8 mouse cellular contexts compared by ENCODE assay signal in the genomic region with DNA sequence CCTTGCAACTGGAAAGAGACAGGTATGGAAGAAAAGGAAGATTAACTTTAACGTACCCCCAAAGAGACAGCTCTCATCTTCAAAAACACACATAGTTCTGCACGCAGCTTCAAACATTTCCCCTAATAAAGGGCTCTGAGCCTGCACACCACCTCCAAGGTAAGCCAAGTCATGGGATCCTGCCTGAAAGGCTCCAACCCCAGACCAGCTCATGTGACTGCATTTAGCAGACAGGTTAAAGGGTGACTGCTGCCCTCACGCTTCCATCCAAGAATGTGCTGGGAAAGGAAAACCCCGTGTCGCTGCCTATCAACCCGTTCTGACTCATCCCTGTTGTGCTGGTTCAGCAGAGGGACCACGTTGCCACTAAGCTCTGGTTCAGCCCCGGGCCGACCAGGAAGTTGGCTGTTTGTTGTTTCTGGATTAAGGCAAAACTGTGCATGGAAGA. TPM values are rescaled to one million over a fixed set of nuclear protein-coding genes. Genes with fewer than 3 reads are reported as not detected.
DNase-seq lines count a peak whose midpoint lies in the region; ATAC-seq and TF ChIP-seq lines count a peak whose summit lies in the region.

No protein-coding gene starts in this region.

- no peak for TF ChIP-seq CTCF in thymus, adult 2 months (IDR thresholded peaks at IDR 0.05; ENCODE audit: borderline replicate concordance, control insufficient read depth, extremely low read depth, insufficient read depth, low read length, poor library complexity)

- H3K4me2 ChIP-seq in limb, embryonic 15.5 days: peak overlapping the region; percentile 73
- peak overlapping the region; percentile 81 for H3K4me2 ChIP-seq in myocyte (ENCODE audit: low read depth)

- DNase-seq in thymus, adult 2 months: peak; percentile 54
- DNase-seq in thymus, adult 18-20 months: no peak
- peak; percentile 65 for DNase-seq in cerebellum, adult 18-20 months
- peak; percentile 56 to 65 for DNase-seq in gastrocnemius, adult 8-10 months (ENCODE audit: low spot score in 2 of 2)
- DNase-seq in induced T-regulatory cell, adult 2 months (ENCODE audit: low read depth): peak; percentile 87
- peak; percentile 84 for DNase-seq in yolk sac, embryonic 10.5 days (ENCODE audit: low spot score)

- peak overlapping the region; percentile 81 for H3ac ChIP-seq in myocyte (ENCODE audit: control insufficient read depth, insufficient read length)

- peaks cover 52% of the 10 kb centered on the region for H3K79me2 ChIP-seq in myocyte (ENCODE audit: control insufficient read depth, insufficient read depth)

- H3K27ac ChIP-seq in thymus, adult 2 months (ENCODE audit: control insufficient read depth, insufficient read depth, low read length): peak overlapping the region; percentile 93
- H3K27ac ChIP-seq in limb, embryonic 15.5 days: peak overlapping the region; percentile 100

- H3K4me3 ChIP-seq in thymus, adult 2 months (ENCODE audit: control insufficient read depth, insufficient read depth, low read length): peak overlapping the region; percentile 97
- peak overlapping the region; percentile 82 for H3K4me3 ChIP-seq in limb, embryonic 15.5 days
- H3K4me3 ChIP-seq in myocyte: peak overlapping the region; percentile 98

- H3K27me3 ChIP-seq in thymus, adult 2 months (ENCODE audit: control insufficient read depth, insufficient read depth, low read length): no peaks in the 10 kb centered on the region
- H3K27me3 ChIP-seq in limb, embryonic 15.5 days: no peaks in the 10 kb centered on the region
- H3K27me3 ChIP-seq in myocyte (ENCODE audit: control insufficient read depth, insufficient read depth, insufficient read length): no peaks in the 10 kb centered on the region

- peak overlapping the region; percentile 100 for H3K9ac ChIP-seq in limb, embryonic 15.5 days

- peaks cover 4% of the 10 kb centered on the region; the same call in 1 of the 2 replicates for H3K36me3 ChIP-seq in thymus, adult 2 months (ENCODE audit: control insufficient read depth, insufficient read depth, low read length)
- H3K36me3 ChIP-seq in limb, embryonic 15.5 days: peaks cover 6% of the 10 kb centered on the region; the same call in 1 of the 2 replicates
- H3K36me3 ChIP-seq in myocyte (ENCODE audit: control insufficient read depth, insufficient read depth): peaks cover 30% of the 10 kb centered on the region

- no peak for TF ChIP-seq POLR2A in thymus, adult 2 months (IDR thresholded peaks at IDR 0.05; ENCODE audit: control insufficient read depth, extremely low read depth, insufficient read depth, low read length, poor library complexity)
- TF ChIP-seq POLR2A in myocyte (IDR thresholded peaks at IDR 0.05; ENCODE audit: insufficient read length, low read depth): peak; percentile 38

- peaks cover 29% of the 10 kb centered on the region for H3K4me1 ChIP-seq in thymus, adult 2 months (replicated peaks; ENCODE audit: control insufficient read depth, insufficient read depth, low read length)
- peaks cover 45% of the 10 kb centered on the region for H3K4me1 ChIP-seq in limb, embryonic 15.5 days

- WGBS in thymus, adult 2 months: under 1% methylated on average over 9 of the region's 9 CpGs
- WGBS in limb, embryonic 15.5 days: 0% methylated on average over 9 of the region's 9 CpGs

- no peak for ATAC-seq in limb, embryonic 15.5 days (ENCODE audit: insufficient number of reproducible peaks, low FRiP score, low TSS enrichment, low read depth)

- no peaks in the 10 kb centered on the region for H3K9me3 ChIP-seq in limb, embryonic 15.5 days

TF ChIP-seq in myocyte, 11 proteins besides CTCF, POLR2A, EP300 and RAD21:
- TF ChIP-seq MAX (IDR thresholded peaks at IDR 0.05; ENCODE audit: low read depth): no peak
- TF ChIP-seq USF1 (IDR thresholded peaks at IDR 0.05; ENCODE audit: low read depth): no peak
- TF ChIP-seq REST (IDR thresholded peaks at IDR 0.05; ENCODE audit: insufficient read depth, insufficient read length): no peak
- TF ChIP-seq SRF (IDR thresholded peaks at IDR 0.05; ENCODE audit: control insufficient read depth, insufficient read length, low read depth): no peak
- TF ChIP-seq MYOD1 (IDR thresholded peaks at IDR 0.05; ENCODE audit: control insufficient read depth in 1 of 3, insufficient read length in 2 of 3, low read depth in 2 of 3): peak in 1 of 3 experiments; percentile 52
- TF ChIP-seq MYOG (IDR thresholded peaks at IDR 0.05; ENCODE audit: control insufficient read depth in 1 of 3, insufficient read depth in 1 of 3, insufficient read length in 2 of 3, low read depth in 2 of 3): no peak
- no peak for TF ChIP-seq E2F4 (IDR thresholded peaks at IDR 0.05; ENCODE audit: insufficient read depth)
- TF ChIP-seq TCF3 (IDR thresholded peaks at IDR 0.05; ENCODE audit: insufficient read length, low read depth): no peak
- peak; percentile 77 for TF ChIP-seq POLR2AphosphoS2 (IDR thresholded peaks at IDR 0.05; ENCODE audit: insufficient read length, low read depth)
- TF ChIP-seq TCF12 (IDR thresholded peaks at IDR 0.05; ENCODE audit: insufficient read depth, poor library complexity, severe bottlenecking): no peak
- TF ChIP-seq CEBPB (IDR thresholded peaks at IDR 0.05; ENCODE audit: insufficient read depth, poor library complexity, severe bottlenecking): no peak

RNA-seq across cellular contexts. Expression of gene Irf2bp2, which starts 1.9 kb away (rescaled TPM):
- 71.7 and 113 TPM in 2 replicates for polyA plus RNA-seq in thymus, adult 2 months (2012; rRNA removed)
- total RNA-seq in gastrocnemius, adult 8-10 months (2022): 10 to 100 TPM; 22.2 to 31.2 (median 23.5) TPM
- polyA plus RNA-seq in limb, embryonic 15.5 days (2015; fragmentation: Nextera tagmentation; extraction: Ambion mirVana): 11.0 and 12.8 TPM in 2 replicates
- polyA plus RNA-seq in myocyte (2012; fragmentation: generic; extraction: Trizol): 16.8 TPM

Comparison
In these comparisons a context has a peak if more than half of its experiments do, and no peak if none do; other contexts are left out.
1. DNase-seq: peak in thymus, adult 2 months (single experiment), cerebellum, adult 18-20 months (2 of 2), gastrocnemius, adult 8-10 months (2 of 2), induced T-regulatory cell, adult 2 months (single experiment) and yolk sac, embryonic 10.5 days (single experiment); none in thymus, adult 18-20 months (0 of 2).
2. Peak in every context shown above with its lines, with median percentiles within 50 percentile points of each other: H3K4me3 ChIP-seq.